Mouse (Mus musculus): ENCODE data around the gene Tsc22d4. TPM values are rescaled to one million over a fixed set of nuclear protein-coding genes. Genes with fewer than 3 reads are reported as not detected.
"Not testable (repeated sequence)": the region's sequence is repeated elsewhere in the genome, so short reads cannot be mapped to it uniquely, and the experiment has no call there.

Tsc22d4 gene
- polyA plus RNA-seq, 1 experiment from 2014 or later = 96.0 TPM

- no peak for ATAC-seq (ENCODE audit: insufficient number of reproducible peaks, low FRiP score, low TSS enrichment, low read depth)
- 1% methylated on average over 16 of the region's 16 CpGs for WGBS
- peak overlapping the region; percentile 66 for H3K4me3 ChIP-seq (ENCODE audit: low read depth, low read length)
- H3K36me3 ChIP-seq (ENCODE audit: control insufficient read depth, insufficient read depth, low read length) = peaks cover 5% of the 10 kb centered on the region; the same call in 1 of the 2 replicates
- DNase-seq (ENCODE audit: low spot score) = peak; percentile 42
- peak overlapping the region; percentile 98 for H3K4me2 ChIP-seq (ENCODE audit: low read depth, severe bottlenecking)
- peaks cover 24% of the 10 kb centered on the region for H3K4me1 ChIP-seq (ENCODE audit: control insufficient read depth, insufficient read depth, low read length)
- peak overlapping the region; percentile 72 for H3K9ac ChIP-seq (ENCODE audit: low read length)
- H3K27me3 ChIP-seq (ENCODE audit: control insufficient read depth, insufficient read depth, low read length) = no peaks in the 10 kb centered on the region
- peak overlapping the region; percentile 65 for H3K27ac ChIP-seq (replicated peaks; ENCODE audit: low read depth, low read length)
- no peaks in the 10 kb centered on the region for H3K9me3 ChIP-seq (ENCODE audit: control insufficient read depth, low read length)
These were observed 1.4 kb downstream of the Tsc22d4 start for GRCm38 (mm10) chr5:137746851-137747325.

- 4% methylated on average over 26 of the region's 26 CpGs for WGBS
- H3K36me3 ChIP-seq (ENCODE audit: control insufficient read depth, insufficient read depth, low read length) = peaks cover 6% of the 10 kb centered on the region; the same call in 1 of the 2 replicates
- H3K9me3 ChIP-seq (ENCODE audit: control insufficient read depth, low read length) = no peaks in the 10 kb centered on the region
- H3K27ac ChIP-seq (replicated peaks; ENCODE audit: low read depth, low read length) = peak overlapping the region; percentile 40; the same call in 1 of the 2 replicates
- no peaks in the 10 kb centered on the region for H3K27me3 ChIP-seq (ENCODE audit: control insufficient read depth, insufficient read depth, low read length)
- H3K4me2 ChIP-seq (ENCODE audit: low read depth, severe bottlenecking) = peak overlapping the region; percentile 98
- ATAC-seq (ENCODE audit: insufficient number of reproducible peaks, low FRiP score, low TSS enrichment, low read depth) = no peak
- H3K4me1 ChIP-seq (ENCODE audit: control insufficient read depth, insufficient read depth, low read length) = peaks cover 24% of the 10 kb centered on the region
- DNase-seq (ENCODE audit: low spot score) = peak; percentile 44
- peak overlapping the region; percentile 66 for H3K4me3 ChIP-seq (ENCODE audit: low read depth, low read length)
- peak overlapping the region; percentile 72 for H3K9ac ChIP-seq (ENCODE audit: low read length)
These were observed 1.9 kb downstream of the Tsc22d4 start for GRCm38 (mm10) chr5:137747326-137747961.

GRCm38 (mm10) chr5:137748130-137748770, 2.7 kb downstream of the Tsc22d4 start:
- Histone ChIP-seq H3K4me3 (ENCODE audit: low read depth, low read length) (peak overlapping the region; percentile 66; the same call in 1 of the 2 replicates), H3K4me2 (ENCODE audit: low read depth, severe bottlenecking) (peak overlapping the region; percentile 98), H3K36me3 (ENCODE audit: control insufficient read depth, insufficient read depth, low read length) (peaks cover 10% of the 10 kb centered on the region), H3K4me1 (ENCODE audit: control insufficient read depth, insufficient read depth, low read length) (peaks cover 24% of the 10 kb centered on the region), H3K27me3 (ENCODE audit: control insufficient read depth, insufficient read depth, low read length) (no peaks in the 10 kb centered on the region), H3K9ac (ENCODE audit: low read length) (no peak overlapping the region; the same call in 1 of the 2 replicates), H3K27ac (replicated peaks; ENCODE audit: low read depth, low read length) (no peak overlapping the region), H3K9me3 (ENCODE audit: control insufficient read depth, low read length) (no peaks in the 10 kb centered on the region)
- 38% methylated on average over 5 of the region's 5 CpGs for WGBS
- DNase-seq (ENCODE audit: low spot score) = no peak
- no peak for ATAC-seq (ENCODE audit: insufficient number of reproducible peaks, low FRiP score, low TSS enrichment, low read depth)

- Histone ChIP-seq H3K9ac (ENCODE audit: low read length) (no peak overlapping the region), H3K27ac (replicated peaks; ENCODE audit: low read depth, low read length) (no peak overlapping the region), H3K9me3 (ENCODE audit: control insufficient read depth, low read length) (no peaks in the 10 kb centered on the region), H3K27me3 (ENCODE audit: control insufficient read depth, insufficient read depth, low read length) (no peaks in the 10 kb centered on the region), H3K4me2 (ENCODE audit: low read depth, severe bottlenecking) (peak overlapping the region; percentile 98; the same call in 1 of the 2 replicates), H3K4me1 (ENCODE audit: control insufficient read depth, insufficient read depth, low read length) (peaks cover 24% of the 10 kb centered on the region), H3K4me3 (ENCODE audit: low read depth, low read length) (no peak overlapping the region), H3K36me3 (ENCODE audit: control insufficient read depth, insufficient read depth, low read length) (peaks cover 10% of the 10 kb centered on the region)
- no peak for DNase-seq (ENCODE audit: low spot score)
- ATAC-seq (ENCODE audit: insufficient number of reproducible peaks, low FRiP score, low TSS enrichment, low read depth) = no peak
- WGBS = 51% methylated on average over 6 of the region's 6 CpGs
These were observed 3.8 kb downstream of the Tsc22d4 start for GRCm38 (mm10) chr5:137749196-137749836.

GRCm38 (mm10) chr5:137750212-137750611, 4.7 kb downstream of the Tsc22d4 start:
- not testable (repeated sequence) for H3K27me3 ChIP-seq (ENCODE audit: control insufficient read depth, insufficient read depth, low read length); ATAC-seq (ENCODE audit: insufficient number of reproducible peaks, low FRiP score, low TSS enrichment, low read depth); H3K4me3 ChIP-seq (ENCODE audit: low read depth, low read length); H3K36me3 ChIP-seq (ENCODE audit: control insufficient read depth, insufficient read depth, low read length); H3K4me2 ChIP-seq (ENCODE audit: low read depth, severe bottlenecking); DNase-seq (ENCODE audit: low spot score); H3K9ac ChIP-seq (ENCODE audit: low read length); H3K9me3 ChIP-seq (ENCODE audit: control insufficient read depth, low read length); H3K27ac ChIP-seq (replicated peaks; ENCODE audit: low read depth, low read length)
- 94% methylated on average over 6 of the region's 8 CpGs for WGBS
- peaks cover 24% of the 10 kb centered on the region for H3K4me1 ChIP-seq (ENCODE audit: control insufficient read depth, insufficient read depth, low read length)

GRCm38 (mm10) chr5:137751221-137751887, 5.8 kb downstream of the Tsc22d4 start:
- ATAC-seq (ENCODE audit: insufficient number of reproducible peaks, low FRiP score, low TSS enrichment, low read depth) = no peak
- H3K9ac ChIP-seq (ENCODE audit: low read length) = no peak overlapping the region
- no peaks in the 10 kb centered on the region for H3K9me3 ChIP-seq (ENCODE audit: control insufficient read depth, low read length)
- WGBS = 95% methylated on average over 13 of the region's 13 CpGs
- peaks cover 15% of the 10 kb centered on the region for H3K36me3 ChIP-seq (ENCODE audit: control insufficient read depth, insufficient read depth, low read length)
- no peak for DNase-seq (ENCODE audit: low spot score)
- peaks cover 24% of the 10 kb centered on the region for H3K4me1 ChIP-seq (ENCODE audit: control insufficient read depth, insufficient read depth, low read length)
- no peak overlapping the region for H3K27ac ChIP-seq (replicated peaks; ENCODE audit: low read depth, low read length)
- no peak overlapping the region for H3K4me3 ChIP-seq (ENCODE audit: low read depth, low read length)
- H3K4me2 ChIP-seq (ENCODE audit: low read depth, severe bottlenecking) = no peak overlapping the region
- H3K27me3 ChIP-seq (ENCODE audit: control insufficient read depth, insufficient read depth, low read length) = no peaks in the 10 kb centered on the region

- no peak overlapping the region for H3K4me2 ChIP-seq (ENCODE audit: low read depth, severe bottlenecking)
- H3K4me1 ChIP-seq (ENCODE audit: control insufficient read depth, insufficient read depth, low read length) = peaks cover 23% of the 10 kb centered on the region
- WGBS = 88% methylated on average over 6 of the region's 6 CpGs
- H3K4me3 ChIP-seq (ENCODE audit: low read depth, low read length) = no peak overlapping the region
- H3K27me3 ChIP-seq (ENCODE audit: control insufficient read depth, insufficient read depth, low read length) = no peaks in the 10 kb centered on the region
- no peak for ATAC-seq (ENCODE audit: insufficient number of reproducible peaks, low FRiP score, low TSS enrichment, low read depth)
- peaks cover 15% of the 10 kb centered on the region for H3K36me3 ChIP-seq (ENCODE audit: control insufficient read depth, insufficient read depth, low read length)
- no peaks in the 10 kb centered on the region for H3K9me3 ChIP-seq (ENCODE audit: control insufficient read depth, low read length)
- no peak for DNase-seq (ENCODE audit: low spot score)
- H3K27ac ChIP-seq (replicated peaks; ENCODE audit: low read depth, low read length) = no peak overlapping the region
- H3K9ac ChIP-seq (ENCODE audit: low read length) = no peak overlapping the region
These were observed 6.5 kb downstream of the Tsc22d4 start for GRCm38 (mm10) chr5:137751988-137752387.

All from limb, embryonic 11.5 days (tissue).